In genomic region chr7:29432947-29433553, GRCm38 (mm10) we compare ENCODE assay signal across 13 mouse cellular contexts.
DNase-seq lines count a peak whose midpoint lies in the region; ATAC-seq and TF ChIP-seq lines count a peak whose summit lies in the region.
"Had no signal": no experiment of that assay in that cellular context is flagged by ENCODE, and none has a peak within 500 bp of the region (broad histone marks: within the 10 kb centered on the region; RNA-seq: fewer than 3 reads in every experiment).

No protein-coding gene starts in this region.

- intact Hi-C loops in heart, postnatal 25 days (cut with DNase I), result loop anchor here (5.0 kb wide), 1 partner anchor 41 kb away; no protein-coding TSS in a partner anchor

- H3K4me1 ChIP-seq in forebrain, embryonic 12.5 days, result peaks cover 40% of the 10 kb centered on the region
- peaks cover 25% of the 10 kb centered on the region for H3K4me1 ChIP-seq in hindbrain, postnatal 0 days (ENCODE audit: insufficient read depth, low read length)

- 0 out of 2 replicates have a peak, but pooled peaks cover 4% of the 10 kb centered on the region for H3K27me3 ChIP-seq in forebrain, embryonic 12.5 days
- H3K27me3 ChIP-seq in hindbrain, postnatal 0 days (ENCODE audit: insufficient read depth, low read length), result no peaks in the 10 kb centered on the region

- no peaks in the 10 kb centered on the region for H3K36me3 ChIP-seq in forebrain, embryonic 12.5 days (replicated peaks)
- no peaks in the 10 kb centered on the region for H3K36me3 ChIP-seq in hindbrain, postnatal 0 days (ENCODE audit: insufficient read depth, low read length)

- peak; percentile 41 to 43 for DNase-seq in heart, adult 9 months (ENCODE audit: low spot score in 2 of 2)
- no peak for DNase-seq in heart, postnatal 25 days (ENCODE audit: low spot score)
- peak; percentile 65 for DNase-seq in brain, adult 2 months (ENCODE audit: low read depth, low spot score)
- DNase-seq in hindbrain, postnatal 0 days (ENCODE audit: low spot score), result no peak
- no peak for DNase-seq in urinary bladder, adult 2 months (ENCODE audit: low spot score)
- DNase-seq in urinary bladder, postnatal 10 days (ENCODE audit: low spot score), result no peak
- DNase-seq in embryo, embryonic 11 days, result no peak
- DNase-seq: adrenal gland, adult 8-10 months; gastrocnemius, postnatal 25 days; lung, postnatal 10 days; thymus, adult 18-20 months had no signal

- H3K27ac ChIP-seq in forebrain, embryonic 12.5 days, result 0 out of 2 replicates have a peak overlapping the region, but pooled peaks have one; percentile 6
- H3K27ac ChIP-seq in hindbrain, postnatal 0 days, result 0 out of 2 replicates have a peak overlapping the region, but pooled peaks have one; percentile 41

- no peaks in the 10 kb centered on the region for H3K9me3 ChIP-seq in forebrain, embryonic 12.5 days
- no peaks in the 10 kb centered on the region for H3K9me3 ChIP-seq in hindbrain, postnatal 0 days (ENCODE audit: low read length)

- no peak for TF ChIP-seq CTCF in hindbrain, postnatal 0 days (IDR thresholded peaks at IDR 0.05; ENCODE audit: low read depth)

- 57% methylated on average over 11 of the region's 11 CpGs for WGBS in forebrain, embryonic 12.5 days
- 45% methylated on average over 11 of the region's 11 CpGs for WGBS in hindbrain, postnatal 0 days

- H3K9ac ChIP-seq in forebrain, embryonic 12.5 days, result no peak overlapping the region
- H3K9ac ChIP-seq in hindbrain, postnatal 0 days (replicated peaks; ENCODE audit: low read length), result no peak overlapping the region

- no peak overlapping the region for H3K4me2 ChIP-seq in forebrain, embryonic 12.5 days
- no peak overlapping the region for H3K4me2 ChIP-seq in hindbrain, postnatal 0 days (ENCODE audit: low read depth, low read length)

- ATAC-seq in forebrain, embryonic 12.5 days (ENCODE audit: low FRiP score), result no peak
- ATAC-seq in hindbrain, postnatal 0 days, result no peak

- no peak overlapping the region for H3K4me3 ChIP-seq in forebrain, embryonic 12.5 days (replicated peaks)
- H3K4me3 ChIP-seq in hindbrain, postnatal 0 days (ENCODE audit: low read length), result no peak overlapping the region
- H3K4me3 ChIP-seq: erythroblast, embryonic 14.5 days had no signal

Comparison
In these comparisons a context has a peak if more than half of its experiments do, and no peak if none do; other contexts are left out.
1. DNase-seq: peak in heart, adult 9 months (2 of 2) and brain, adult 2 months (single experiment); none in heart, postnatal 25 days (single experiment), hindbrain, postnatal 0 days (single experiment), urinary bladder, adult 2 months (single experiment), urinary bladder, postnatal 10 days (single experiment) and embryo, embryonic 11 days (single experiment).